Mouse (Mus musculus) G1E (cell line): ENCODE measurements around the gene Nek9.

Experiments
- CTCF ChIP-seq: IDR thresholded peaks from 2 replicates; pipeline ENCODE4 v1.5.1; 2012; ENCODE audit warnings: low read depth, low read length, inconsistent platforms, mixed read lengths
- GATA1 ChIP-seq: IDR thresholded peaks from 2 replicates; pipeline ENCODE4 v1.6.1; 2012; ENCODE audit warnings: borderline replicate concordance, low read length, inconsistent platforms, mixed read lengths

DNA sequence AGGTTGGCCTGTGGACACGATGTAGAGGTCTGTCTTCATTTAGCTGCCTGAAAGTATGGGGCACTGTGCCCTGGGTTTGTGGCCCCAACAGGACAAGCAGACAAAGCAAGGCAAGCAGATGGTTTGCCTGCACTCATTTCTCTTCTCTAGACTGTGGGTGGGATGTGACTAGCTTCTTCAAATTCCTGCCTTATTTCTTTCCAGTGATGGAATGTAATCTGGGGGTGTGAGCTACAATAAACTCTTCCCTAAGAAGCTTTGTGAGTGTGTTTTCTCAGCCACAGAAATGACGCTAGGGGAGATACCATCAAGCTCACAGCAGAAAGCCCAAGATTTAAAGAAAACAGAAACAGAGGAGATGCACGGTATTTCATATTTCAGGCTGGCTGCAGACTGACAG is 87.1 kb downstream of the Nek9 start:
- no peak for TF ChIP-seq CTCF
- no peak for TF ChIP-seq GATA1
